Mouse (Mus musculus) intestine, embryonic 16.5 days (tissue): ENCODE measurements around the gene Ppfibp1. TPM values are rescaled to one million over a fixed set of nuclear protein-coding genes. Genes with fewer than 3 reads are reported as not detected.
A peak's percentile ranks its signal among the peaks of the same experiment; 100 is the strongest.

Experiments used
- ATAC-seq: fragments of 200-750 bp; cut with Nextera tagmentation; 2 replicates; pipeline ENCODE4 v1.8.0; 2017; ENCODE audit warnings: moderate TSS enrichment, moderate library complexity
- H3K27ac ChIP-seq: fragments of 300-500 bp; sonication (generic); 2 replicates; pipeline ENCODE4 v1.5.1; 2014; ENCODE audit warnings: mild to moderate bottlenecking, low read length
- H3K27me3 ChIP-seq: fragments of 300-500 bp; sonication (generic); replicated peaks from 2 replicates; pipeline ENCODE4 v1.6.1; 2014; ENCODE audit warnings: low read length, control low read depth, mixed read lengths; ENCODE audit not compliant: control insufficient read depth, insufficient read depth
- H3K36me3 ChIP-seq: fragments of 300-500 bp; sonication (generic); 2 replicates; pipeline ENCODE4 v1.6.1; 2014; ENCODE audit warnings: low read length, control low read depth; ENCODE audit not compliant: control insufficient read depth, insufficient read depth
- H3K4me1 ChIP-seq: fragments of 300-500 bp; sonication (generic); 2 replicates; pipeline ENCODE4 v1.6.1; 2014; ENCODE audit warnings: low read length, control low read depth, mixed read lengths; ENCODE audit not compliant: control insufficient read depth, insufficient read depth
- H3K4me2 ChIP-seq: fragments of 300-500 bp; sonication (generic); 2 replicates; pipeline ENCODE4 v1.6.1; 2014; ENCODE audit warnings: low read depth, low read length, control low read depth
- H3K4me3 ChIP-seq: fragments of 300-500 bp; sonication (generic); 2 replicates; pipeline ENCODE4 v1.5.1; 2014; ENCODE audit warnings: mild to moderate bottlenecking, low read length
- H3K9ac ChIP-seq: fragments of 300-500 bp; sonication (generic); 2 replicates; pipeline ENCODE4 v1.6.1; 2014; ENCODE audit warnings: low read depth, low read length
- H3K9me3 ChIP-seq: fragments of 300-500 bp; sonication (generic); 2 replicates; pipeline ENCODE4 v1.6.1; 2016; ENCODE audit warnings: low read length, control low read depth; ENCODE audit not compliant: control insufficient read depth
- WGBS: fragments of 180-500 bp; shearing (Covaris S2); extraction: QIAGEN DNeasy Blood & Tissue Kit; methylation state at CpG from one replicate; pipeline ENCODE4 v1.1.7; 2014; 5-methylcytosine and 5-hydroxymethylcytosine counted together
- polyA plus RNA-seq: library from polyadenylated mRNA; unstranded; fragments of >200 nt; fragmentation: Nextera tagmentation; extraction: Ambion mirVana; gene quantifications from 2 replicates; pipeline ENCODE4 v1.2.1, GENCODE M21; 2015

The Ppfibp1 gene
- polyA plus RNA-seq, 1 experiment from 2014 or later, result 31.8 TPM

- Histone ChIP-seq H3K9me3 (no peaks in the 10 kb centered on the region), H3K4me3 (no peak overlapping the region), H3K36me3 (peaks cover 8% of the 10 kb centered on the region; the same call in 1 of the 2 replicates), H3K4me2 (no peak overlapping the region), H3K27me3 (no peaks in the 10 kb centered on the region), H3K27ac (peak overlapping the region; percentile 26; the same call in 1 of the 2 replicates), H3K4me1 (no peaks in the 10 kb centered on the region), H3K9ac (no peak overlapping the region)
- 76% methylated on average over 10 of the region's 10 CpGs for WGBS
- peak; percentile 73 for ATAC-seq
These were observed 176.1 kb downstream of the Ppfibp1 start for GRCm38 (mm10) chr6:147064226-147064943.

GRCm38 (mm10) chr6:147064944-147065261 lies 176.6 kb downstream of the Ppfibp1 start:
- H3K27ac ChIP-seq, result peak overlapping the region; percentile 26; the same call in 1 of the 2 replicates
- no peak; the same call in 1 of the 2 replicates for ATAC-seq
- H3K36me3 ChIP-seq, result peaks cover 8% of the 10 kb centered on the region; the same call in 1 of the 2 replicates
- H3K27me3 ChIP-seq, result no peaks in the 10 kb centered on the region
- no peak overlapping the region for H3K4me2 ChIP-seq
- WGBS, result 78% methylated on average over 6 of the region's 6 CpGs
- no peaks in the 10 kb centered on the region for H3K4me1 ChIP-seq
- no peak overlapping the region for H3K4me3 ChIP-seq
- H3K9me3 ChIP-seq, result no peaks in the 10 kb centered on the region
- no peak overlapping the region for H3K9ac ChIP-seq

DNA sequence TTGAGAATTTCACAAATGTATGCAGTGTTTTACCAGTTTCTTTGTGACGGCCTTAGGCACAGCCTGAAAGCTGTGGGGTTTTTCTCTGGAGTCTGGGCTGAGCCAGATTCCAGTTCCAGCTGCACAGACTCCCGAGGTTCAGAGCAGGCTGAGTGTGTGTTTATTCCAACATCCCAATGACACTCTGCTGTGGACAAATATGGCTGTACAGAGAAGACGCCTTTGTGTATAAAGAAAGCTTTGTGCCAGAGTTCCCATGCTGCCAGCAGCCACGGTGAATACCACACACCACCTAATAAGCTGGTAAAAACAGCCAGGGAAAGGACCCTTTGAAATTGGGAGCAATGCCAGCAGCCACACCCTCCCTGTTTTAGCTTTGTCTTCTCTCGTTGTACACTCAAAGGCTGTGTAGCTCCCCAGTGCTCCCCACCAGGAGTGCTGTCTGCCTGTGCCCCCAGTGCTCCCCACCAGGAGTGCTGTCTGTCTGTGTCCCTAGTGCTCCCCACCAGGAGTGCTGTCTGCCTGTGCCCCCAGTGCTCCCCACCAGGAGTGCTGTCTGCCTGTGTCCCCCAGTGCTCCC lies 187.6 kb downstream of the Ppfibp1 start:
- Histone ChIP-seq H3K4me3 (no peak overlapping the region), H3K27me3 (no peaks in the 10 kb centered on the region), H3K9ac (no peak overlapping the region), H3K27ac (0 out of 2 replicates have a peak overlapping the region, but pooled peaks have one; percentile 53), H3K4me2 (no peak overlapping the region), H3K4me1 (no peaks in the 10 kb centered on the region), H3K9me3 (no peaks in the 10 kb centered on the region), H3K36me3 (no peaks in the 10 kb centered on the region)
- 43% methylated on average over 5 of the region's 5 CpGs for WGBS
- ATAC-seq, result peak; percentile 68

- no peaks in the 10 kb centered on the region for H3K27me3 ChIP-seq
- H3K9me3 ChIP-seq, result no peaks in the 10 kb centered on the region
- H3K9ac ChIP-seq, result no peak overlapping the region
- H3K27ac ChIP-seq, result no peak overlapping the region
- WGBS, result 81% methylated on average over 8 of the region's 8 CpGs
- no peak for ATAC-seq
- no peak overlapping the region for H3K4me3 ChIP-seq
- H3K4me2 ChIP-seq, result no peak overlapping the region
- no peaks in the 10 kb centered on the region for H3K36me3 ChIP-seq
- H3K4me1 ChIP-seq, result no peaks in the 10 kb centered on the region
These were observed 188.6 kb downstream of the Ppfibp1 start for GRCm38 (mm10) chr6:147076878-147077277.

DNA sequence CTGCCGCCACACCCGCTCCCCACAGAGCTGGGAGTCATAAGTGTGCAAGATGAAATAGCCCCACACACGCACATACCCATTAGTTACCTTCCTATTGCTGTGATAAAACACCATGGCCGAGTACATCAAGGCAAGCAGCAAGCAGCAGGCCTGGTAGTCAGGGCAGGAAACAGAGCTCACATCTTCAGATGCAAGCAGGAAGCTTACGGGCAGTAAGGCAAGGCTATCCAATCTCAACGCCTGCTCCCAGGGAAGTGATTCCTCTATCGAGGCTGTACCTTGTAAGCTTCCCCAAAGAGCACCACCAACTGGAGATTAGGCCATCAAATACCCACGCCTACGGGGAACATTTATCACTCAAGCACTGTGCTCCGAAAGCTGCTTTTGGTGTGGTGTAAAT lies 191.6 kb downstream of the Ppfibp1 start:
- 91% methylated on average over 10 of the region's 10 CpGs for WGBS
- H3K36me3 ChIP-seq, result no peaks in the 10 kb centered on the region
- H3K4me1 ChIP-seq, result no peaks in the 10 kb centered on the region
- no peak for ATAC-seq
- no peaks in the 10 kb centered on the region for H3K27me3 ChIP-seq
- no peak overlapping the region for H3K9ac ChIP-seq
- H3K4me3 ChIP-seq, result no peak overlapping the region
- H3K9me3 ChIP-seq, result no peaks in the 10 kb centered on the region
- no peak overlapping the region for H3K4me2 ChIP-seq
- H3K27ac ChIP-seq, result no peak overlapping the region

Other genes starting within 250 kb of the Ppfibp1 start
- 105 and 110 TPM in 2 replicates for gene Med21, start 245.9 kb upstream of the Ppfibp1 start, polyA plus RNA-seq
- 33.2 and 36.7 TPM in 2 replicates for gene Tm7sf3, start 245.7 kb upstream of the Ppfibp1 start, polyA plus RNA-seq
- gene Stk38l, start 163.5 kb upstream of the Ppfibp1 start, polyA plus RNA-seq, result 17.1 and 17.9 TPM in 2 replicates
- 2.3 and 2.6 TPM in 2 replicates for gene Arntl2, start 92.4 kb upstream of the Ppfibp1 start, polyA plus RNA-seq
- gene Smco2, start 38.4 kb upstream of the Ppfibp1 start, polyA plus RNA-seq, result not detected in 2 replicates
- gene 1700034J05Rik, start 65.9 kb downstream of the Ppfibp1 start, polyA plus RNA-seq, result 0.10 and 0.11 TPM in 2 replicates
- gene Rep15, start 144.1 kb downstream of the Ppfibp1 start, polyA plus RNA-seq, result 9.7 and 11.0 TPM in 2 replicates
- 164 and 182 TPM in 2 replicates for gene Mrps35, start 154.3 kb downstream of the Ppfibp1 start, polyA plus RNA-seq
- gene Mansc4, start 198.5 kb downstream of the Ppfibp1 start, polyA plus RNA-seq, result 1.5 and 2.3 TPM in 2 replicates
- 4.6 and 5.2 TPM in 2 replicates for gene Klhl42, start 202.9 kb downstream of the Ppfibp1 start, polyA plus RNA-seq